Mouse (Mus musculus) neural tube, embryonic 12.5 days (tissue): ENCODE measurements around the gene Rpl29. TPM values are rescaled to one million over a fixed set of nuclear protein-coding genes. Genes with fewer than 3 reads are reported as not detected.

Source experiments
- ATAC-seq: fragments of 200-750 bp; cut with Nextera tagmentation; 2 replicates; pipeline ENCODE4 v1.8.0; 2017; ENCODE audit warnings: low read depth, mild to moderate bottlenecking, moderate TSS enrichment, moderate library complexity; ENCODE audit not compliant: low FRiP score
- H3K27ac ChIP-seq: fragments of 300-500 bp; sonication (generic); 2 replicates; pipeline ENCODE4 v1.5.1; 2016
- H3K27me3 ChIP-seq: fragments of 300-500 bp; sonication (generic); replicated peaks from 2 replicates; pipeline ENCODE4 v1.6.1; 2016; ENCODE audit warnings: mild to moderate bottlenecking
- H3K36me3 ChIP-seq: fragments of 300-500 bp; sonication (generic); 2 replicates; pipeline ENCODE4 v1.6.1; 2016; ENCODE audit warnings: mild to moderate bottlenecking
- H3K4me1 ChIP-seq: fragments of 300-500 bp; sonication (generic); 2 replicates; pipeline ENCODE4 v1.6.1; 2016
- H3K4me2 ChIP-seq: fragments of 300-500 bp; sonication (generic); replicated peaks from 2 replicates; pipeline ENCODE4 v1.6.1; 2016; ENCODE audit warnings: mild to moderate bottlenecking
- H3K4me3 ChIP-seq: fragments of 300-500 bp; sonication (generic); 2 replicates; pipeline ENCODE4 v1.5.1; 2016
- H3K9ac ChIP-seq: fragments of 300-500 bp; sonication (generic); 2 replicates; pipeline ENCODE4 v1.6.1; 2016; ENCODE audit warnings: mild to moderate bottlenecking
- H3K9me3 ChIP-seq: fragments of 300-500 bp; sonication (generic); 2 replicates; pipeline ENCODE4 v1.6.1; 2016; ENCODE audit warnings: mild to moderate bottlenecking
- WGBS: fragments of 180-500 bp; shearing (Covaris S2); methylation state at CpG from one replicate; pipeline ENCODE4 v1.1.7; 2016; 5-methylcytosine and 5-hydroxymethylcytosine counted together
- polyA plus RNA-seq: library from polyadenylated mRNA; unstranded; fragments of >200 nt; fragmentation: Nextera tagmentation; extraction: Ambion mirVana; gene quantifications from 2 replicates; pipeline ENCODE4 v1.2.1, GENCODE M21; 2016

Gene Rpl29
- polyA plus RNA-seq, 1 experiment from 2014 or later, result 706 TPM

DNA sequence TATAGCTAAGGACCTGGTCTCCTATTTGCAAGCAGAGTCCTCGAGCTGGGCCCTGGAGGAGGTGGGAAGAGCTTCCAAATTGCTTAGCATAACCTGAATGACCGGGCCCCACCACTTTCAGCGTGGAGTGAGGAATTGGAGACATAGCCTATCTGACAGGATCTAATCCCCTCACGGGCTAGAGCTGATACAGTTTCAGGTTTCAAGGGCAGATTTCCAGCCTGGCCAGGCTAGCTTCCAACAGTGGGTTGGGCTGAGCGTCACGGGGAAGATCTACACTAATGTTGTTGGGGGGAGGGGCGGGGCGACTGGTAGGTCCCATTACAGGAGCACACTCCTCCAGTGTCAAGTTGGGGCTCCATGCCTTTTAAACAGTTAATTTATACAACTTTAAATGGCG lies 21.4 kb downstream of the Rpl29 start:
- no peaks in the 10 kb centered on the region for H3K27me3 ChIP-seq
- no peaks in the 10 kb centered on the region for H3K36me3 ChIP-seq
- no peaks in the 10 kb centered on the region for H3K9me3 ChIP-seq
- WGBS, result 15% methylated on average over 9 of the region's 9 CpGs
- H3K4me3 ChIP-seq, result no peak overlapping the region
- H3K4me1 ChIP-seq, result peaks cover 59% of the 10 kb centered on the region
- H3K9ac ChIP-seq, result no peak overlapping the region
- ATAC-seq, result no peak
- H3K4me2 ChIP-seq, result peak overlapping the region; percentile 22
- H3K27ac ChIP-seq, result no peak overlapping the region

DNA sequence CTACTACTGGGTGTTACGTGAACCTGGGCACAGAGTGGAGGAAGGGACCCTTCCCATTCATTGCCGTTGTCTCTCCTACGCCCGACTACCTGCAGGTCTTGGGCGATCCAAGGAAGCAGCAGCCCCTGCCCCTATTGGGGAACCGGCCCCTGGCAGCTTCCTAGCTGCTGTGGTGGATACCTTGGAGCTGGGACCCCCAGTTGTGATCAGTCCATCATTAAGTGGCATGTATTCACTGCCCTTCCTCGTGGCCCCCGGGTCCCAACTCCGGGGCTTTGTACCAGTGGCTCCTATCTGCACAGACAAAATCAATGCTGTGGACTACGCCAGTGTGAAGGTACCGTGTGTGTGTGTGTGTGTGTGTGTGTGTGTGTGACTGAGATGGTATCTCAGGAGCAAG lies 22.0 kb downstream of the Rpl29 start:
- ATAC-seq, result no peak
- 72% methylated on average over 11 of the region's 11 CpGs for WGBS

DNA sequence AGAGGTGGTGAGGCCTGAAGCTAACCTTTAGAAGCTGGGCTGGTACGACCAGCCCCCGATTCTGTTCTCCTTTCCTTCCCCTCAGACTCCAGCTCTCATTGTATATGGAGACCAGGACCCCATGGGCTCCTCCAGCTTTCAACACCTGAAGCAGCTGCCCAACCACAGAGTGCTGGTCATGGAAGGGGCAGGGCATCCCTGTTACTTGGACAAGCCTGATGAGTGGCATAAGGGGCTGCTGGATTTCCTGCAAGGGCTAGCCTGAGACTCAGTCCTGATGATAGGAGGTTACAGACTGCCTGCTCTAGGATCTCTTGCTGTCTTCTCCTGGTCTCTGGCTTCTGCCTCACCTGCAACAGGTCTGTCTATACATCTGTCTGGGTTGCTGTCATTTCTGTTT lies 22.6 kb downstream of the Rpl29 start:
- H3K9me3 ChIP-seq, result no peaks in the 10 kb centered on the region
- peaks cover 70% of the 10 kb centered on the region for H3K4me1 ChIP-seq
- 0 out of 2 replicates have a peak overlapping the region, but pooled peaks have one; percentile 93 for H3K9ac ChIP-seq
- H3K36me3 ChIP-seq, result no peaks in the 10 kb centered on the region
- no peak overlapping the region for H3K4me3 ChIP-seq
- no peaks in the 10 kb centered on the region for H3K27me3 ChIP-seq
- WGBS, result 61% methylated on average over 2 of the region's 2 CpGs
- H3K4me2 ChIP-seq, result peak overlapping the region; percentile 92
- no peak overlapping the region for H3K27ac ChIP-seq
- ATAC-seq, result no peak

More for the DNA sequence above, 22.0 kb downstream of the Rpl29 start:
- no peak overlapping the region for H3K27ac ChIP-seq
- H3K4me1 ChIP-seq, result peaks cover 66% of the 10 kb centered on the region
- H3K4me2 ChIP-seq, result peak overlapping the region; percentile 22; the same call in 1 of the 2 replicates
- H3K36me3 ChIP-seq, result no peaks in the 10 kb centered on the region
- no peak overlapping the region for H3K4me3 ChIP-seq
- no peaks in the 10 kb centered on the region for H3K27me3 ChIP-seq
- H3K9me3 ChIP-seq, result no peaks in the 10 kb centered on the region
- H3K9ac ChIP-seq, result no peak overlapping the region

DNA sequence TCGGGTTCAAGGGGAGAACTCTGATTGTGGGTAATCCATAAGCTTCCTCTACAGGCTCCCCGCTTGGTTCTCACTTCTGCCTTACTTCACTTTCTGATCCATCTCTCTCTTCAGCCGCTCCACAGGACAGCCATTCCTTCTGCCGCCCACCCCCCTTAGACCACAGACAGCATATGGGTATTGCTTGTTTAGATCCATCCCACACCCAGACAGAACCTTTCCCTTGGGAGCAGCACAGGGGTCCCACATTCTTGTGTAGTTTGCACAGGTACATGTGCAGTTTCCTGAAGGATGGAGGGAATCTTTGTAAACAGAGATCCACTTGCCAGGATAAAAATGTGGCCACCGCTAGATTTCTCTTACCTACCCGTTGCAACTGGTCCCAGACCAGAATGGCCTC lies 23.1 kb downstream of the Rpl29 start:
- H3K27ac ChIP-seq, result peak overlapping the region; percentile 95; the same call in 1 of the 2 replicates
- ATAC-seq, result no peak
- WGBS, result 15% methylated on average over 6 of the region's 6 CpGs
- H3K4me3 ChIP-seq, result peak overlapping the region; percentile 67; the same call in 1 of the 2 replicates
- peak overlapping the region; percentile 93 for H3K9ac ChIP-seq
- no peaks in the 10 kb centered on the region for H3K36me3 ChIP-seq
- peaks cover 71% of the 10 kb centered on the region for H3K4me1 ChIP-seq
- H3K4me2 ChIP-seq, result peak overlapping the region; percentile 92
- H3K27me3 ChIP-seq, result no peaks in the 10 kb centered on the region
- H3K9me3 ChIP-seq, result no peaks in the 10 kb centered on the region

DNA sequence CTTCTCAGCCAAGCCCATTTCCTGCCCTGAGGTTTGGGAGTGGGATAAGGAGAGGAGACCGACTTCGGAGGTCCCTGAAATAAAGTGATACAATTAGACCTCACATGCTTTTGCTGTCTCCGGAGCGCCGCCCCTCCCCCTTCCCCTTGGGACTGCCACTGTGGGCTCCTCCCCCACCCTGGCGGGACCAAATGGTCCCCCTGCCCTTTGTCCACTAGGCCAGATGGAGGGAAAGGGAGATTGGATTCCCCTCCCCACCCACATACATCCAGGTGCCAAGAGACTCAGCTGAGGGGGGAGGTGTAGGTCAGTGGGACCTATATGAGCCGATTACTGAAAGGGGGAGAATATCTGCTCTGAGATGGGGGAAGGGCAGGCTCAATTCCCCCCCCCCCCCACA lies 23.6 kb downstream of the Rpl29 start:
- Histone ChIP-seq H3K9ac (peak overlapping the region; percentile 93), H3K4me2 (peak overlapping the region; percentile 92), H3K36me3 (no peaks in the 10 kb centered on the region; the same call in 1 of the 2 replicates), H3K27ac (peak overlapping the region; percentile 95), H3K27me3 (no peaks in the 10 kb centered on the region), H3K4me1 (peaks cover 71% of the 10 kb centered on the region), H3K9me3 (no peaks in the 10 kb centered on the region), H3K4me3 (peak overlapping the region; percentile 67)
- ATAC-seq, result peak; percentile 11
- WGBS, result 0% methylated on average over 7 of the region's 7 CpGs

DNA sequence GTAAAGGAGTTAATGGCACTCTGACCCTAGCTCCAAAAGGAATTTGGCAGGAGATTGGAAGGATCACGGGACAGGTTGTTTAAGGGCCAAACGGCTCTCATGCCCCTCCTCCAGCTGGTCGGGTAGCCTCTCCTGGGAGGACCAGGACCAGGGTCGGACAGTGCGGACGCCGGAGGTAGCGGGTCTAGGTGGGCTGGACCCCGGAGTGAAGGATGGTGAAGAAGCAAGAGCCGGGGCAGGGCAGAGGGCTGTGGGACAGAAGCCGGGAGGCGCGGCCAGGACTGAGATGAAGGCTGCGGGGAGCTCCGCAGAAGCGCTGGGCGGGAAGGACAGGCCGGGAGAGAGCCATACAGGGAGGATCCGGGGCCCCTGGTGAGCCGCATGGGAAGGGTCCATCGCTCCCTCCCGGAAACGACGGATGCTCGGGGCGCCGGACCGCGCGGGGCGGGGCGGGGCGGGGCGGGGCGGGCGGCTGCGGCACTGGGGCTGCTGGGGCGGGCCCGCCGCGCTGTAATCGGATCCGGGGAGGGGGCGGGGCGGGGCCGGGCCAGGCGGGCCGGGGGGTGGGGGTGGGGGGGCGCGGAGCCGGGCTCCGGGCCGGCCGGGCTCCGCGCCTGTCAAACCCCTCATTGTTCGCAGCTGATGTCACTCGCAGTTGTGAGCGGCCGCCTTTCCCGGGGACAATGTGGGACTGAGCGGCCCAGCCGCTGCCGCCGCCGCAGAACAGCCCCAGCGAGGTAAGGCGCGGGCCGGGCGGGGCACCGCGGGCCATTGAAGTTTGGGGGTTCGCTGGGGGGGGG lies 24.2 kb downstream of the Rpl29 start, which contains the start of gene Pcbp4:
Pcbp4 (plus strand) TSS at position 21 of the 800 bp plus-strand sequence.
- Histone ChIP-seq H3K27ac (peak within 1 kb of the TSS; percentile 95), H3K36me3 (no peaks in the 10 kb centered on the region; the same call in 1 of the 2 replicates), H3K4me3 (peak within 1 kb of the TSS; percentile 67), H3K27me3 (no peaks in the 10 kb centered on the region), H3K9me3 (no peaks in the 10 kb centered on the region), H3K4me1 (peaks cover 71% of the 10 kb centered on the region), H3K4me2 (peak within 1 kb of the TSS; percentile 92), H3K9ac (peak within 1 kb of the TSS; percentile 93)
- WGBS, result 0% methylated on average over 58 of the region's 74 CpGs
- peak; percentile 69 for ATAC-seq

DNA sequence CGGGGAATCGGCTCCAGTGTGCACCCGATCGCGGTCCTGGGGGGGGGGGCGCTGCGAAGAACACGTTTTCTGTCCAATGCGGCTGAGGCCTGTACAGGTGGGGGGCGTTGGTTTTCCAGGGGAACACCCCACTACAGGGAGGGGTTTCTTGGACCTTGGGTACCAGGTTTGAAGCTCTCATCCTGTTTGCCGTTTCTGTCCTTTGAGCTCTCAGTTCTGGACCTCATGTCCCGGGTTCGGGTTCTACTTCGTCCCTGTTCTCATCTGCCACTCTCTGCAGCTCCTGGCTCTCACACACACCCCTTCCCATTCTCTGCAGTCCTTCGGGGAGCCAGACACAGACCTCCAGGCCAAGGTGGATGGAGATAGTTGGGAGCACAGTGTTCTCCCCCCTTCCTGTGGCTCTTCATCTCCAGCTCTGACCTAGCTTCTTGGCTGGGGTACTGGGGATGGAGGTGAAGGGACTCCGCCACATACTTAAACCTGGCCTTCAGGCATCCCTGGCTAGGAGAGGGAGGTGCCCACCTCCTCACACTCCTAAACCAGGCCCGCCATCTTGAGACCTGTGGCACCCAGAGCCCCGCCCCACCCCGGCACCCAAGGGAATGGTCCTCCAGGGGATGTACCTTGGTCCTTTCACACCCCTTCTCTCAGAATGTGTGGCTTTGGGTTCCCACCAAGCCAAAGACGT lies 25.0 kb downstream of the Rpl29 start:
- Histone ChIP-seq H3K4me1 (peaks cover 73% of the 10 kb centered on the region), H3K4me3 (peak overlapping the region; percentile 67), H3K27me3 (no peaks in the 10 kb centered on the region), H3K27ac (peak overlapping the region; percentile 95), H3K9me3 (no peaks in the 10 kb centered on the region), H3K4me2 (peak overlapping the region; percentile 92), H3K9ac (peak overlapping the region; percentile 93), H3K36me3 (peaks cover 2% of the 10 kb centered on the region)
- peak; percentile 11 for ATAC-seq
- under 1% methylated on average over 19 of the region's 20 CpGs for WGBS

DNA sequence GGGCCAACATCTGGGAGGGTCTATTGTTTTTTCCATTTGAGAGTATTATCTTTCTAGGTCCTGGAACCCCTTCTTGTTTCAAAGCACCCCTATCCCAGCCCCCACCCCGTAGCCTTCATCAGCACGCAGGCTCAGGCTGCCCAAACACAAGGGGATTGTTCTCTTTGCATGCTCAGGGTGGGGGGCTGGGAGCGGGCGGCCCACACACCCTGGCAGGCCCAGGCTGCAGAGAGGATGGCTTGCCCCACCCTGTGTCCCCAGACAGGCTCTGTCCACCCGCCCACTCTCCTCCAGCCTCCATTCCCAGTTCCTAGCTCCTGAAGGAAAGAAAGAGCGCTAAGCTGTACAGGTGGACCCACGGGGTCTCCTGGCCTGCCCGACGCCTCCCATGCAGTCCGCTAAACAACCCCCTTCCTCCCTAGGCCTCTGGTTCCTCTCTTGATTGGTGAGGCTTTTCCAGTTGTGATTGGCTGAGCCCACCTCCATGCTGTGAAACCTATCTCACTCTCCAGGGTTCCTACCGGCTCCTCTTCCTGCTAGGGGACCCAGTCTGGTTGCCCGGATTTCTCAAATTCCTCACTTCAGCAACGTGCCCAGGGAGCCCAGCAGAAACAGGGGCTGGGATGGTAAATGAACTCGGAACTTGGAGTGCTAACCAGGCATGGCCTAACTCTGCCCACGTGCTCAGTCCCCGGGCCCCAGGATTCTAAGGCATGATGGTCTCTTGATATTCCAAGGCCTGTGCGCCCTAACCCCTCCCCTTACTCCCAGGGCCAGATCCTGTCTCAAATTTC lies 25.8 kb downstream of the Rpl29 start:
- Histone ChIP-seq H3K36me3 (peaks cover 9% of the 10 kb centered on the region), H3K9ac (peak overlapping the region; percentile 93), H3K4me3 (peak overlapping the region; percentile 67), H3K4me1 (peaks cover 81% of the 10 kb centered on the region), H3K27ac (peak overlapping the region; percentile 95), H3K4me2 (peak overlapping the region; percentile 92), H3K9me3 (no peaks in the 10 kb centered on the region), H3K27me3 (no peaks in the 10 kb centered on the region)
- ATAC-seq, result peak; percentile 17
- 2% methylated on average over 17 of the region's 17 CpGs for WGBS

DNA sequence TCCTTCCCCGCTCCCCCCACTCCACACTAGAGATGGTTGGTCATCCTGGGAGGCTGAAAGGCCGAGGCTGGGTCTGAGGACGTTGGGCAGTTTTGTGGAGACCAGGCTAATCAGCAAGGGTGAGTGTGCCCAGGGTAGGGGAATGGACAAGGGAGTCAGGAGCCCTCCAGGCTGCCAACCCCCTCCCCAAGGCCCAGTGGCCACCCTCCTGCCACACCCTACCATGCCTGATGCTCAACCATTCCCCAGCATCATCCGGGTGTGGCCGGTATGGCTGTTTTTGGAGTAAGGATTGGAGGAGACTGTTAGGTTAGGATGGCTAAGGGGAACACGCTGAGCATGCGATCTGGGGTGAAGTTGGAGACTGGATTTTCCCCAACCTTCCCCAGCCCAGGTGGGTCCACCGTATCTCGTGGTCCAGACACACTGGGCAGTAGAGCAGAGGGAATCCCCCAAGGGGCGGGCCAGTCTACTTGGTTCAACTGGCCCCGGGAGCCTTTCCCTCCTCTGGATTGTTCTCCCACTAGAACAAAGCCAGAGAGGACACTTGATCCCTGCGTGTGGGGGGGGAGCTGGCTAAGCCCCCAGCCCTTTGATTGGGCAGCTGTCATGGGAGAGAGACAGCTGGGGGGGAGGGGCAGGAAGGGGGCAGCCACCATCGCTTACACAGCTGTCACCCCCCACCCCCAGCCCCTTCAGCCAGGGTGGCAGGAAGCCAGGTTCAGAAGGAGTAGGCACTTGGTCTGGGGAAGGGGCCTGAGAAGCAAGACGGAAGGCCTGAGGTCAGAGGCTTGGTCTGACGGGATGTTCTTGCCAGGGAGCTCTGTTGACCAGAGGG lies 27.3 kb downstream of the Rpl29 start:
- Histone ChIP-seq H3K4me2 (peak overlapping the region; percentile 92), H3K27me3 (no peaks in the 10 kb centered on the region), H3K9ac (peak overlapping the region; percentile 93), H3K4me1 (peaks cover 78% of the 10 kb centered on the region), H3K27ac (peak overlapping the region; percentile 95), H3K36me3 (peaks cover 23% of the 10 kb centered on the region), H3K9me3 (no peaks in the 10 kb centered on the region), H3K4me3 (peak overlapping the region; percentile 67)
- 30% methylated on average over 15 of the region's 15 CpGs for WGBS
- ATAC-seq, result peak; percentile 5; the same call in 1 of the 2 replicates

DNA sequence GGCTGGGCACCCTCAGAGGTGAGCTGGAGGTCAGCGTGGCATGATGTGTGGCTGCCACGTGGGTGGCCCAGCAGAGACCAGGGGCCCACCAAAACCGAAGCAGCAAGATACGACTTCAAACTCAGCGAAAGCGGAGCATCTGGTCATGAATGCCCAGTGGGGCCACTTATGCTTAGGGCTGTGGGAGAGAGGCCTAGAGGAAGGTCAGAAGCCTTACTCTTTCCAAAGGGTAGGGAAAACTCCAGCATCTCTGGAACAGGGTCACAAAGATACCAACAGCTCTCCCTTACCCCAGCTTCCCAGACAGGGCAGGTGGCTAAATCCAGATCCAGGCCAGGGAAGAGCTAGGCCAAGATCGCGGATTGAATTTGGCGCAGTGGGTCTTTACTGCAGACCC lies 27.9 kb downstream of the Rpl29 start:
- Histone ChIP-seq H3K36me3 (peaks cover 29% of the 10 kb centered on the region), H3K4me1 (peaks cover 73% of the 10 kb centered on the region), H3K27me3 (no peaks in the 10 kb centered on the region), H3K9ac (peak overlapping the region; percentile 93), H3K4me3 (peak overlapping the region; percentile 67), H3K27ac (peak overlapping the region; percentile 95; the same call in 1 of the 2 replicates), H3K9me3 (no peaks in the 10 kb centered on the region), H3K4me2 (peak overlapping the region; percentile 92)
- WGBS, result 33% methylated on average over 9 of the region's 9 CpGs
- ATAC-seq, result no peak

DNA sequence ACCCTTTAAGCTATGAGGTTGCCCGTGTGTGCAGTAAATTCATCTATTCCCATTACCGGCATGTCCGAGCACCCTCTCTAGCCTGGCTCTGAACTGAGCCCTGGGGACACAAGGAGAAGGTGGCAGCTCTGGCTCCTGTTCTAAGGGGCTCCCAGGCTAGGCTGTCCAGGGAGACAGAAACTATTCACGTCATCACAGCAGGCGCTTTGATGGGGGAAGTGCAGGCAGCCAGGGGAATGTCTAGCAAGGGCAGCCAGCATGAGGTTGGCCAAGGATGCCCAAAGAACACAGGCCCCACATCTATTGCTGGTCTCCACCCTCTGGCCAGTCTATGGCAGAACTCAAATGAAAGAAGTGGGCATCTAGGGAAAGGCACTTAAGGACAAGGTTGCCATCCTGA lies 28.7 kb downstream of the Rpl29 start:
- H3K9me3 ChIP-seq, result no peaks in the 10 kb centered on the region
- no peak overlapping the region for H3K27ac ChIP-seq
- peaks cover 37% of the 10 kb centered on the region for H3K36me3 ChIP-seq
- no peaks in the 10 kb centered on the region for H3K27me3 ChIP-seq
- peaks cover 65% of the 10 kb centered on the region for H3K4me1 ChIP-seq
- WGBS, result 54% methylated on average over 5 of the region's 5 CpGs
- no peak overlapping the region for H3K4me3 ChIP-seq
- H3K9ac ChIP-seq, result peak overlapping the region; percentile 93
- peak overlapping the region; percentile 92 for H3K4me2 ChIP-seq
- no peak for ATAC-seq
